Mouse (Mus musculus): Measurements from ENCODE around the gene Gm21860. TPM values are rescaled to one million over a fixed set of nuclear protein-coding genes. Genes with fewer than 3 reads are reported as not detected.

Gene Gm21860
- polyA plus RNA-seq (2017; shearing (Covaris generic)): not detected

DNA sequence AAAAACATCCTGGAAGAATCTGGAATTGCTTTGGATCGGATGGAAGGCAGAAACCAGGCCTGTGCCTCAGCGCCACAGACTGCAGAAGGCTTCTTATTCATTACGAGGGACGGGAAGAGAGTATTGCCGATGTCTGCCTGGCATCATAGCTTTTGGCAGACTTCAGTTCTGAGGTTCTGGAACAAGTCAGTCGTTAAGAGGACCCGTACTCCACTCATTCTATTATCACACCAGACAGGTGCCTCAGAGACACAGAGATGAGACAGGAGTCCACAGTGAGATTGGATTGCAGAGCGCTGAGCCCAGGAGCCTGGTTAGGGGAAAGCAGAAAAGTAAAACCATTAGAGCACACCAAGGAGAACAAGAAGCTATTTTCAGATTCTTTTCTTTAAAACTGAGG lies at the start of gene Gm21860:
Gene Gm21860, minus strand, starts transcription at position 101 of the 400 bp plus-strand sequence.

DNA sequence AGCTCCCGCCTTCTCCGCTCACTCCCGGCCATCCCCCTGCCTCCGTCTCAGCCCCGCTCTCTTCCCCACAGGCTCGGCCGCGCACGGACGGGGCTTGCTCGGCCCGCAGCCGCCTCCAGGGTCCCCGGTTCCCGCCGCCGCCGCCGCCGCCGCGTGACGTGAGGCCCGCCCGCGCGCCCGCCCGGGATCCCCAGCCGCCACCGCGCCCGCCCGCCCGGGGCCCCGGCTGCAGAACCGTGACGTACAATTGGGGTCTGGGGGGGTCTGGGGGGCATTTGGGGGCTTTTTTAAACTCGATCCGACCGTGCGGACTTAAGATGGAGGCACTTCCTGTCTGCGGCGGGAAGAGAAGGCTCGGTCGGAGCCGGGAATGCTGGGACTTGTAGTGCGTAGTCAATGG lies 29.8 kb upstream of the Gm21860 start, which contains the start of gene Gm47283:
Gene Gm47283, plus strand, starts transcription at position 301 of the 400 bp plus-strand sequence.

Other genes starting within 250 kb of the Gm21860 start
- not detected for gene Gm47283, start 29.9 kb upstream of the Gm21860 start, polyA plus RNA-seq (2017; shearing (Covaris generic))
- gene Gm21748, start 84.4 kb upstream of the Gm21860 start, polyA plus RNA-seq (2017; shearing (Covaris generic)): not detected